Mouse (Mus musculus) MEL (cell line): ENCODE measurements around the gene Oaz2.

Experiments
- CTCF ChIP-seq, 3 experiments: IDR thresholded peaks in 2 of 3; conservative IDR thresholded peaks in 1 of 3; 2 replicates each; pipeline ENCODE4 v1.5.1; 2011 to 2012; ENCODE audit warnings: low read length in 3 of 3, low read depth in 2 of 3, mild to moderate bottlenecking in 2 of 3, improper control_type of control experiment in 1 of 3, inconsistent platforms in 1 of 3, mixed read lengths in 1 of 3, moderate library complexity in 1 of 3; ENCODE audit not compliant: control insufficient read depth in 1 of 3, insufficient read depth in 1 of 3, poor library complexity in 1 of 3, severe bottlenecking in 1 of 3
- JUND ChIP-seq: IDR thresholded peaks from 2 replicates; pipeline ENCODE4 v1.6.1; 2011; ENCODE audit warnings: low read depth, mild to moderate bottlenecking, improper control_type of control experiment, low read length
- MAFK ChIP-seq: IDR thresholded peaks from 2 replicates; pipeline ENCODE4 v1.6.1; 2011; ENCODE audit warnings: low read depth, mild to moderate bottlenecking, low read length, improper control_type of control experiment, borderline replicate concordance
- MAX ChIP-seq: IDR thresholded peaks from 2 replicates; pipeline ENCODE4 v1.6.1; 2011; ENCODE audit warnings: low read length, improper control_type of control experiment
- MYB ChIP-seq: IDR thresholded peaks from 2 replicates; pipeline ENCODE4 v1.6.1; 2011; ENCODE audit warnings: mild to moderate bottlenecking, low read depth, low read length, improper control_type of control experiment
- NELFE ChIP-seq: IDR thresholded peaks from 2 replicates; pipeline ENCODE4 v1.6.1; 2011; ENCODE audit warnings: low read depth, low read length, improper control_type of control experiment
- POLR2A ChIP-seq, 2 experiments: IDR thresholded peaks; 2 replicates each; pipeline ENCODE4 v1.6.1; 2011 to 2012; ENCODE audit warnings: low read length in 2 of 2, mild to moderate bottlenecking in 2 of 2, control low read depth in 1 of 2, improper control_type of control experiment in 1 of 2, low read depth in 1 of 2, moderate library complexity in 1 of 2; ENCODE audit not compliant: control insufficient read depth in 1 of 2, insufficient read depth in 1 of 2, poor library complexity in 1 of 2
- USF1 ChIP-seq: IDR thresholded peaks from 2 replicates; pipeline ENCODE4 v1.6.1; 2014; ENCODE audit warnings: low read depth, mild to moderate bottlenecking, inconsistent platforms, low read length, improper control_type of control experiment, moderate library complexity
- USF2 ChIP-seq, 2 experiments: IDR thresholded peaks; 2 replicates each; pipeline ENCODE4 v1.6.1; 2011 to 2012; ENCODE audit warnings: improper control_type of control experiment in 2 of 2, low read length in 2 of 2, borderline replicate concordance in 1 of 2, inconsistent platforms in 1 of 2, low read depth in 1 of 2, mild to moderate bottlenecking in 1 of 2; ENCODE audit not compliant: insufficient read depth in 1 of 2

DNA sequence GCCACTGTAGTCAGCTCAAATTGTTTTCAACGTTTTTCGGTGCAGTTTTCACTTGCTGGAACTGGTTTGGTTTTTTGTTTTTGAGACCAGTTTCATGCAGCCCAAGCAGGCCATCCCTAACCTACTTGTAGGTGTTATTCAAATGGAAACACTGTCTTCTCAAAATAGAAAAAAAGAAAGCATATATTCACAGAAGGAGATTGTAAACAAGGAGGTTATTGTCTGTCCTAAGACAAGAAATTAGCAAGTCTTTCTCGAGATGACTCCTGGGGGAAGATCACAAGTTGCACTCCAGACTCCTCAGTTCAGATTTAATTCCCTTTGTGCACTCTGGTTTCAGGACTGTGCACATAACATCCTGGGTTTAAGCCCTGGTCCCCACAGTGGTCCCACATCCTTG, 48.5 kb upstream of the Oaz2 start:
- TF ChIP-seq MAX (no peak), MYB (no peak), JUND (no peak), USF1 (no peak), CTCF (IDR thresholded peaks at IDR 0.05 in 2 of 3, conservative IDR thresholded peaks at IDR 0.05 in 1 of 3; ENCODE audit: control insufficient read depth in 1 of 3, insufficient read depth in 1 of 3, low read depth in 2 of 3, low read length in 3 of 3, poor library complexity in 1 of 3, severe bottlenecking in 1 of 3) (no peak), USF2 (IDR thresholded peaks at IDR 0.05; ENCODE audit: borderline replicate concordance in 1 of 2, insufficient read depth in 1 of 2, low read depth in 1 of 2, low read length in 2 of 2) (no peak), MAFK (no peak), POLR2A (IDR thresholded peaks at IDR 0.05; ENCODE audit: control insufficient read depth in 1 of 2, insufficient read depth in 1 of 2, low read depth in 1 of 2, low read length in 2 of 2, poor library complexity in 1 of 2) (no peak), NELFE (no peak)
